Mouse (Mus musculus): ENCODE results near the gene Kncn. TPM values are rescaled to one million over a fixed set of nuclear protein-coding genes. Genes with fewer than 3 reads are reported as not detected.

Kncn gene
- polyA plus RNA-seq, 1 experiment from 2014 or later = not detected

- no peak overlapping the region for H3K27ac ChIP-seq (replicated peaks; ENCODE audit: low read depth, low read length)
- 0 out of 2 replicates have a peak, but pooled peaks have one; percentile 7 for ATAC-seq (ENCODE audit: insufficient number of reproducible peaks, low FRiP score, low TSS enrichment, low read depth)
- H3K9me3 ChIP-seq (ENCODE audit: control insufficient read depth, low read length) = no peaks in the 10 kb centered on the region
- peaks cover 38% of the 10 kb centered on the region for H3K27me3 ChIP-seq (ENCODE audit: control insufficient read depth, insufficient read depth, low read length)
- peaks cover 8% of the 10 kb centered on the region for H3K4me1 ChIP-seq (ENCODE audit: control insufficient read depth, insufficient read depth, low read length)
- DNase-seq (ENCODE audit: low spot score) = peak; percentile 45
- no peak overlapping the region for H3K9ac ChIP-seq (ENCODE audit: low read length)
- H3K36me3 ChIP-seq (ENCODE audit: control insufficient read depth, insufficient read depth, low read length) = no peaks in the 10 kb centered on the region
- no peak overlapping the region for H3K4me2 ChIP-seq (ENCODE audit: low read depth, severe bottlenecking)
- WGBS = 4% methylated on average over 12 of the region's 12 CpGs
- H3K4me3 ChIP-seq (ENCODE audit: low read depth, low read length) = no peak overlapping the region
Measured at GRCm38 (mm10) chr4:115904375-115904774, 20.2 kb downstream of the Kncn start.

GRCm38 (mm10) chr4:115905701-115906100 lies 21.5 kb downstream of the Kncn start:
- Histone ChIP-seq H3K4me1 (ENCODE audit: control insufficient read depth, insufficient read depth, low read length) (peaks cover 8% of the 10 kb centered on the region), H3K36me3 (ENCODE audit: control insufficient read depth, insufficient read depth, low read length) (no peaks in the 10 kb centered on the region), H3K27ac (replicated peaks; ENCODE audit: low read depth, low read length) (no peak overlapping the region), H3K4me3 (ENCODE audit: low read depth, low read length) (no peak overlapping the region), H3K27me3 (ENCODE audit: control insufficient read depth, insufficient read depth, low read length) (peaks cover 25% of the 10 kb centered on the region), H3K9ac (ENCODE audit: low read length) (no peak overlapping the region), H3K9me3 (ENCODE audit: control insufficient read depth, low read length) (no peaks in the 10 kb centered on the region), H3K4me2 (ENCODE audit: low read depth, severe bottlenecking) (no peak overlapping the region)
- 6% methylated on average over 7 of the region's 7 CpGs for WGBS
- no peak for DNase-seq (ENCODE audit: low spot score)
- no peak for ATAC-seq (ENCODE audit: insufficient number of reproducible peaks, low FRiP score, low TSS enrichment, low read depth)

DNA sequence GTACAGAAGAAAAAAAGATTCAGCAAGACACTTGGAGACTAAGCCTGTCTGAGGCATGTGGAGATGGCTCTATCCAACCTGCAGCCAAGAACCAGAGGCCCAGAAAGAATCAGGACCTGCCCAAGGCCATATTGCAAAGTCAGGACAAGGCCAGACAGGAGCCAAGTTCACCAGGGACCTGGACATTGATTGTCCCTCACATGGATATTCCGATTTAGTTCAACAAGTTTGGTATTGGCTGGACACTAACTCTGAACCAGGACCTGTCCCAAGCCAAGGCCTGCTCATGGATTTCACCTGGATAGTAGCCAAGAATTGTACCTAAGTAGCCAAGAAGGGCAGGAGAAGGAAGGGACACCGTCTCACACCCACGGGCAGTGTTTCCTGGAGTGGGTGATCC lies 22.6 kb downstream of the Kncn start:
- H3K4me3 ChIP-seq (ENCODE audit: low read depth, low read length) = no peak overlapping the region
- H3K9ac ChIP-seq (ENCODE audit: low read length) = no peak overlapping the region
- H3K27me3 ChIP-seq (ENCODE audit: control insufficient read depth, insufficient read depth, low read length) = peaks cover 19% of the 10 kb centered on the region
- H3K4me1 ChIP-seq (ENCODE audit: control insufficient read depth, insufficient read depth, low read length) = peaks cover 14% of the 10 kb centered on the region
- H3K9me3 ChIP-seq (ENCODE audit: control insufficient read depth, low read length) = no peaks in the 10 kb centered on the region
- ATAC-seq (ENCODE audit: insufficient number of reproducible peaks, low FRiP score, low TSS enrichment, low read depth) (no peak), DNase-seq (ENCODE audit: low spot score) (no peak)
- no peak overlapping the region for H3K27ac ChIP-seq (replicated peaks; ENCODE audit: low read depth, low read length)
- H3K4me2 ChIP-seq (ENCODE audit: low read depth, severe bottlenecking) = no peak overlapping the region
- H3K36me3 ChIP-seq (ENCODE audit: control insufficient read depth, insufficient read depth, low read length) = no peaks in the 10 kb centered on the region
- 81% methylated on average over 3 of the region's 3 CpGs for WGBS

- H3K4me3 ChIP-seq (ENCODE audit: low read depth, low read length) = no peak overlapping the region
Measured at GRCm38 (mm10) chr4:115907994-115908393, 23.8 kb downstream of the Kncn start.

DNA sequence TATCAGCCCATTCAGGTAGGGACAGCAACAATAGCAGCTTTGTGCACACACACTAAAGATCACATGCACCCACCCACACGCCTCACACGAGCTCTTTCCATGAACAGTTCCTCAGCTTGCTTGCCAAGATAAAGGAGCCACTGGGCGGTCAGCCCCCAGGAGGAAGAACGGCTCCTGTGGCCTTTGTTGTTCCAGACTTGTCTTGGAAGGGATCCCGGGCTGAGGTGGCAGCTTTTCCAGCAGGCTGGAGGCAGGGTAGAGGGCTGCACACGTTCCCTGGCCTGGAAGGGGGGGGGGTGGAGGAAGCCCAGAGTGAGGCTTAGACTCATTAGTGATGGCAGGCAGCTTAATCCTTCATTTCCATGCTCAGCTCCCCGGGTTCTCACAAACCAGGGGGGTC lies 24.4 kb downstream of the Kncn start:
- Histone ChIP-seq H3K4me2 (ENCODE audit: low read depth, severe bottlenecking) (no peak overlapping the region), H3K27ac (replicated peaks; ENCODE audit: low read depth, low read length) (no peak overlapping the region), H3K4me1 (ENCODE audit: control insufficient read depth, insufficient read depth, low read length) (peaks cover 15% of the 10 kb centered on the region), H3K9me3 (ENCODE audit: control insufficient read depth, low read length) (no peaks in the 10 kb centered on the region), H3K4me3 (ENCODE audit: low read depth, low read length) (no peak overlapping the region), H3K27me3 (ENCODE audit: control insufficient read depth, insufficient read depth, low read length) (peaks cover 14% of the 10 kb centered on the region), H3K36me3 (ENCODE audit: control insufficient read depth, insufficient read depth, low read length) (no peaks in the 10 kb centered on the region), H3K9ac (ENCODE audit: low read length) (no peak overlapping the region)
- WGBS = 28% methylated on average over 7 of the region's 7 CpGs
- ATAC-seq (ENCODE audit: insufficient number of reproducible peaks, low FRiP score, low TSS enrichment, low read depth) = no peak
- no peak for DNase-seq (ENCODE audit: low spot score)

More at GRCm38 (mm10) chr4:115907994-115908393, 23.8 kb downstream of the Kncn start:
- Histone ChIP-seq H3K4me2 (ENCODE audit: low read depth, severe bottlenecking) (no peak overlapping the region), H3K9me3 (ENCODE audit: control insufficient read depth, low read length) (no peaks in the 10 kb centered on the region), H3K9ac (ENCODE audit: low read length) (no peak overlapping the region), H3K36me3 (ENCODE audit: control insufficient read depth, insufficient read depth, low read length) (no peaks in the 10 kb centered on the region), H3K27ac (replicated peaks; ENCODE audit: low read depth, low read length) (no peak overlapping the region), H3K4me1 (ENCODE audit: control insufficient read depth, insufficient read depth, low read length) (peaks cover 15% of the 10 kb centered on the region), H3K27me3 (ENCODE audit: control insufficient read depth, insufficient read depth, low read length) (peaks cover 14% of the 10 kb centered on the region)
- 65% methylated on average over 1 of the region's 1 CpGs for WGBS
- ATAC-seq (ENCODE audit: insufficient number of reproducible peaks, low FRiP score, low TSS enrichment, low read depth) (no peak), DNase-seq (ENCODE audit: low spot score) (no peak)

DNA sequence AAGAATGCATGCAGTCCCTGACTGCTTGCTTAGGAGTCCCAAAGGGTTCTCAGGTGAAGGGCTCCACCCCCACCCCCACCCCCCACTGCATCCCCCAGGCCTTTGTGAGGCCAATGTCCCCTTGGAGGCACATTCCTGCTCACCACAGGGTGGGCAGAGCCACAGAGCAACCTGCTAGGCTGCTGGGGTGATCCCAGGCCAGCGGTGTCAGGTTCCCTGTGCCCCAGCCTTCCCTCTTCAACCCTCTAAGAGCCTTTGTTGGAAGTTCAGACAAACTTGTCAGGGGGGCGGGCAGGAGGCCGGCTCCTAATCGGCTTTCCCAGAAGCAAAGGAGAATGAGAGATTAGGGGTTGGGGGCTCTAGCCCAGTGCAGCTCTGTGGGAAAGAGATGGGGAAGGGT lies 27.4 kb downstream of the Kncn start:
- H3K4me3 ChIP-seq (ENCODE audit: low read depth, low read length) = no peak overlapping the region
- peak; percentile 63; the same call in 1 of the 2 replicates for ATAC-seq (ENCODE audit: insufficient number of reproducible peaks, low FRiP score, low TSS enrichment, low read depth)
- H3K9ac ChIP-seq (ENCODE audit: low read length) = no peak overlapping the region
- no peaks in the 10 kb centered on the region for H3K9me3 ChIP-seq (ENCODE audit: control insufficient read depth, low read length)
- H3K36me3 ChIP-seq (ENCODE audit: control insufficient read depth, insufficient read depth, low read length) = no peaks in the 10 kb centered on the region
- H3K27me3 ChIP-seq (ENCODE audit: control insufficient read depth, insufficient read depth, low read length) = 0 out of 2 replicates have a peak, but pooled peaks cover 2% of the 10 kb centered on the region
- no peak for DNase-seq (ENCODE audit: low spot score)
- H3K4me2 ChIP-seq (ENCODE audit: low read depth, severe bottlenecking) = no peak overlapping the region
- H3K4me1 ChIP-seq (ENCODE audit: control insufficient read depth, insufficient read depth, low read length) = peaks cover 7% of the 10 kb centered on the region; the same call in 1 of the 2 replicates
- WGBS = 6% methylated on average over 4 of the region's 4 CpGs
- no peak overlapping the region for H3K27ac ChIP-seq (replicated peaks; ENCODE audit: low read depth, low read length)

GRCm38 (mm10) chr4:115919911-115920310 lies 35.7 kb downstream of the Kncn start:
- no peak overlapping the region for H3K27ac ChIP-seq (replicated peaks; ENCODE audit: low read depth, low read length)
- H3K4me1 ChIP-seq (ENCODE audit: control insufficient read depth, insufficient read depth, low read length) = no peaks in the 10 kb centered on the region
- DNase-seq (ENCODE audit: low spot score) (no peak), ATAC-seq (ENCODE audit: insufficient number of reproducible peaks, low FRiP score, low TSS enrichment, low read depth) (no peak)
- peaks cover 24% of the 10 kb centered on the region for H3K27me3 ChIP-seq (ENCODE audit: control insufficient read depth, insufficient read depth, low read length)
- H3K4me2 ChIP-seq (ENCODE audit: low read depth, severe bottlenecking) = no peak overlapping the region
- 78% methylated on average over 16 of the region's 16 CpGs for WGBS
- no peaks in the 10 kb centered on the region for H3K36me3 ChIP-seq (ENCODE audit: control insufficient read depth, insufficient read depth, low read length)
- no peaks in the 10 kb centered on the region for H3K9me3 ChIP-seq (ENCODE audit: control insufficient read depth, low read length)
- no peak overlapping the region for H3K9ac ChIP-seq (ENCODE audit: low read length)
- H3K4me3 ChIP-seq (ENCODE audit: low read depth, low read length) = no peak overlapping the region

GRCm38 (mm10) chr4:115922688-115923087 lies 38.5 kb downstream of the Kncn start:
- Histone ChIP-seq H3K9me3 (ENCODE audit: control insufficient read depth, low read length) (no peaks in the 10 kb centered on the region), H3K27ac (replicated peaks; ENCODE audit: low read depth, low read length) (no peak overlapping the region), H3K9ac (ENCODE audit: low read length) (no peak overlapping the region), H3K4me3 (ENCODE audit: low read depth, low read length) (no peak overlapping the region), H3K4me1 (ENCODE audit: control insufficient read depth, insufficient read depth, low read length) (no peaks in the 10 kb centered on the region), H3K27me3 (ENCODE audit: control insufficient read depth, insufficient read depth, low read length) (peaks cover 21% of the 10 kb centered on the region), H3K4me2 (ENCODE audit: low read depth, severe bottlenecking) (no peak overlapping the region), H3K36me3 (ENCODE audit: control insufficient read depth, insufficient read depth, low read length) (no peaks in the 10 kb centered on the region)
- ATAC-seq (ENCODE audit: insufficient number of reproducible peaks, low FRiP score, low TSS enrichment, low read depth) = no peak
- WGBS = 84% methylated on average over 5 of the region's 5 CpGs
- DNase-seq (ENCODE audit: low spot score) = no peak

- Histone ChIP-seq H3K27ac (replicated peaks; ENCODE audit: low read depth, low read length) (no peak overlapping the region), H3K36me3 (ENCODE audit: control insufficient read depth, insufficient read depth, low read length) (no peaks in the 10 kb centered on the region), H3K9ac (ENCODE audit: low read length) (no peak overlapping the region), H3K4me2 (ENCODE audit: low read depth, severe bottlenecking) (no peak overlapping the region), H3K9me3 (ENCODE audit: control insufficient read depth, low read length) (no peaks in the 10 kb centered on the region), H3K4me1 (ENCODE audit: control insufficient read depth, insufficient read depth, low read length) (no peaks in the 10 kb centered on the region), H3K4me3 (ENCODE audit: low read depth, low read length) (no peak overlapping the region), H3K27me3 (ENCODE audit: control insufficient read depth, insufficient read depth, low read length) (peaks cover 19% of the 10 kb centered on the region)
- WGBS = 81% methylated on average over 16 of the region's 16 CpGs
- no peak for ATAC-seq (ENCODE audit: insufficient number of reproducible peaks, low FRiP score, low TSS enrichment, low read depth)
- no peak for DNase-seq (ENCODE audit: low spot score)
Measured at GRCm38 (mm10) chr4:115923262-115923880, 39.2 kb downstream of the Kncn start.

Data from limb, embryonic 11.5 days (tissue).